Mouse (Mus musculus): ENCODE results near the gene Fndc9.
A peak's percentile ranks its signal among the peaks of the same experiment; 100 is the strongest.

The Fndc9 gene

GRCm38 (mm10) chr11:46276168-46276567 is 40.8 kb downstream of the Fndc9 start:
- DNase-seq (ENCODE audit: low spot score in 2 of 2) = no peak

GRCm38 (mm10) chr11:46276778-46277177 is 41.4 kb downstream of the Fndc9 start:
- DNase-seq (ENCODE audit: low spot score in 2 of 2) = peak; percentile 55 to 86

- DNase-seq (ENCODE audit: low spot score in 2 of 2) = no peak
These were observed 42.8 kb downstream of the Fndc9 start for GRCm38 (mm10) chr11:46278140-46278539.

DNA sequence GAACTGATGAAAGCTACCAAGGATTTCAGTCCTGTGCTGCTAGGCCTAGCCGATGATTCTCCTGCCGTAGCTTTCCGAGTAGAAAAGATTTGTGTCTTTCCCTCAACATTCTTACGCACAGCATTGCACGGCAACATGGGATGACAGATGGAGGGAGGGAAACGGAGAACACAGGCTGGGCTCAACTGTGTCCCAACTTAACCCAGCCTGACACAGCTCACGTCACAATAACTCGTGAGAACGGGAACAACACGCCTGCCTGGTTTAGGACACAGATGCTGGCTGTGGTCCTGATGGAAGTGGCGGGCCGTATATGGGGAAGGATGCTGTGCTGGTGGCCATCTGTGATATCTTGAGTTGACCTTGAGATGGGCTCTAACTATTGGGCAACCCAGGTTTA is 43.4 kb downstream of the Fndc9 start:
- DNase-seq (ENCODE audit: low spot score in 2 of 2) = no peak

DNA sequence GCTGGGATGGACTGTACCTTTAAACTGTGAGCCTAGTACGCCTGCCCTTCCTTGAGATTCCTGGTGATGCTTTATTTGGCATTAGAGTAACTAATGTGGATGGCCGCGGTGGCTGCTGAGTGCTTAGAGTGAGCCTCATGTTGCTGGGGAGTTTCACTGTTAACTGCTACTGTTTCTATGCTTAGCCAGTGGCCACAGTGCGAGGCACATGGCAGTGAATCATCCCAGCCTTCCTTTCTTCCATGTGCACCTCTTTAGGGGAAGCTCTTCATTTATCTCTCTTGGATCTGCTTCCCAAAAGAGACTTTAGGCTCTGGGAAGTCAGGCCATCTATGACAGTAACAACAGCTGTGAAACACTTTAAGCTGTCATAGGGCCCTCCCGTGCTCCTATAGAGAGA is 47.3 kb downstream of the Fndc9 start:
- no peak for DNase-seq (ENCODE audit: low spot score in 2 of 2)

- DNase-seq (ENCODE audit: low spot score in 2 of 2) = no peak
These were observed 48.5 kb downstream of the Fndc9 start for GRCm38 (mm10) chr11:46283800-46284199.

- peak in 1 of 2 experiments; percentile 29 for DNase-seq (ENCODE audit: low spot score in 2 of 2)
These were observed 51.5 kb downstream of the Fndc9 start for GRCm38 (mm10) chr11:46286803-46287202.

DNA sequence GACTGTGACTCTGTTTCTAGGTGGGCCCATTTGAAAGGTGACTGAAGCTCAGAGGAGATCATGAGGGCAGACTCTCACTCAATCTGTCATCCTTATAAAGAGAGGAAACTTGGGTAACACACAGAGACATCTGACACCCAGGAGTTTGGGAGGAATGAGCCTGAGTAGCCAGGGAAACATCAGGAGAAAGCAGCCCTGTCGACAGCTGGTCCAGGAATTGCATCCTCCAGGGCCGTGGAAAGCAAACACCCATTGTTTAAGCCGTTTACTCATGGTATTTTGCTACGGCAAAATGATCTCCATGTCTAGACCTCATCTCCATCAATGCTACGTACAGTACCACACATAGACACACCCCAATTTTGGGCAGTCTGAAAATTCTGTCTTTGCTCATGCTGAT is 52.8 kb downstream of the Fndc9 start:
- no peak for DNase-seq (ENCODE audit: low spot score in 2 of 2)

GRCm38 (mm10) chr11:46289022-46289421 is 53.7 kb downstream of the Fndc9 start:
- DNase-seq (ENCODE audit: low spot score in 2 of 2) = no peak
